Mouse (Mus musculus): ENCODE results near the gene Gm36210. TPM values are rescaled to one million over a fixed set of nuclear protein-coding genes. Genes with fewer than 3 reads are reported as not detected.
A peak's percentile ranks its signal among the peaks of the same experiment; 100 is the strongest.

Gene Gm36210
- total RNA-seq, 2 experiments from 2014 or later, result 0.51 to 0.62 TPM

- DNase-seq, result peak; percentile 78 to 80
Measured at GRCm38 (mm10) chr7:4922931-4923565, 16.7 kb upstream of the Gm36210 start.

DNA sequence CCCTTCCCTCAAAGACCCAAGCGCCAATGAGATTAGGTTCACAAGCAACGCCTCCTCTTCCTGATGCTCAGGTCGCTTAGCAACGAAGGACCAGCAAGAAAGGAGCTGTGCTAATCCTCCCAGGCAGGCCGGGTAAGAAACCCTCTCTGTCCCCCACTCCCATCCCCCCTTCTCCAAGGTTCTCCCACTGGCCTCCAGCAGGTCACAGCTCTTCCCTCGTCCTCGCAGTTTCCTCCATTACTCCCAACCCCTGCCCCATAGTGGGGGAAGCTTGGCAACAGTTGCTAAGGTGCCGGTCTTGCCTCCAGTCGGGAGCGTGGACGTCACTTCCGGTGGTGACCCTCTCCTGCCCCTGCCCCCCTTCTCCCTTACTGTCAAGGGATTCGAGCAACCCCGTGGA, 16.2 kb upstream of the Gm36210 start:
- peak; percentile 86 to 89 for DNase-seq

DNA sequence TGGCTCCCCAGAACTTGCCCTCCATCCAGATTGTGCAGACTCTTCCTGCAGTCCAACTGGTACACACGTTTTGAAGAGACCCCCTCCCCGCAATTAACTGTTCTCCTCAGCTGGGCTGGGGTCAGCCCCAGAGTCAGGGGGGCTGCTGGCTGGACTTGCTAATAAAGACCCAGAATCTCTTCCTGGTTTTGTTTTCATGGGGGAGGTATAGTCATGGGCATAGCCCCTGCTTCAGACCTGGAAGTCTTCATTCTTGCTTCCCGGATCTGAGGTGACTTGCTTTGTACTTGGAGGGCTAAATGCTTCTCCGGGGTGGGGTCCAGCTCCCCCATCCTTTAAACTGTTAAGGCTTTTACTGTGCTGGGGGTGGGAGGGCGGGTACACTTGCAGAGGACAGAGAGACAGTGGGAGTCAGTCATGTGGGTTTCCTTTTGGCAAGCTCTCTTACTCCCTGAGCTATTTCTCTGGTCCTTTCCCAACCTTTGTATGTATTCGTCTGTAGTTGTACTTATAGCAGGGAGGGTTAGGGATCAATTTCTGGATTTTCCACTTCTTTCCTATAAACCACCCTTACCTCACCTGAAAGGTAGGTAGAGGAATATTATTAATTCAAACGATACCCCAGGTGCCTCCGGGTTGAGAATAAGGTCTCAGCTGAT, 15.6 kb upstream of the Gm36210 start, which contains the start of gene Nat14:
Gene Nat14, plus strand, starts transcription at position 205 of the 659 bp plus-strand sequence.
- no peak for DNase-seq

GRCm38 (mm10) chr7:4920976-4921823, 14.9 kb upstream of the Gm36210 start:
- DNase-seq, result no peak

DNA sequence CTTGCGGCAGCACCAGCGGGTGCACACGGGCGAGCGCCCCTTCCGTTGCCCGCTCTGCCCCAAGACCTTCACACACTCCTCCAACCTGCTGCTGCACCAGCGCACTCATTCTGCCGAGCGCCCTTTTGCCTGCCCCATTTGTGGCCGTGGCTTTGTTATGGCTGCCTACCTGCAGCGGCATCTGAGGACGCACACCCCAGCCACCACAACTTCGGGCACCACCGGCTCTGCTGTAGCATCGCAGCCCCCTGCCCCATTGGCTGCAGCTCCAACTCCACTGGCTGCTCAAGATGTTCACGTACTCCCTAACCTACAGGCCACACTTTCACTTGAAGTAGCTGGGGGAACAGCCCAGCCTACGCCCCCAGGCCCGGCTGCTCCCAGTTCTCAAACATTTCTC, 14.2 kb upstream of the Gm36210 start:
- DNase-seq, result no peak

- no peak for DNase-seq
Measured at GRCm38 (mm10) chr7:4919971-4920370, 13.7 kb upstream of the Gm36210 start.

- DNase-seq, result no peak
Measured at GRCm38 (mm10) chr7:4919096-4919495, 12.8 kb upstream of the Gm36210 start.

DNA sequence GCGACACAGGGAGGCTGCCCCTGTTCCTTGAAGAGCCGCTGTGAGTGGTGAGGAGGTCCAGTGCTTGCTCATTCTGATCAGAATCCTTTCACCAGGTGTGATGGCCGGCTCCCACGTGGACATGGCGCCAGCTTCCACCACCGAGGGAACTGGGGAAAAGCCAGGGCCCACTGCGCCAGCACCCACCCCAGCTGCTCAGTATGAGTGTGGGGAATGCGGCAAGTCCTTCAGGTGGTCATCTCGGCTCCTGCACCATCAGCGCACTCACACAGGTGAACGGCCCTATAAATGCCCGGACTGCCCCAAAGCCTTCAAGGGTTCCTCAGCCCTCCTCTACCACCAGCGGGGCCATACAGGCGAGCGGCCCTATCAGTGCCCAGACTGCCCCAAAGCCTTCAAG, 12.4 kb upstream of the Gm36210 start:
- no peak for DNase-seq

DNA sequence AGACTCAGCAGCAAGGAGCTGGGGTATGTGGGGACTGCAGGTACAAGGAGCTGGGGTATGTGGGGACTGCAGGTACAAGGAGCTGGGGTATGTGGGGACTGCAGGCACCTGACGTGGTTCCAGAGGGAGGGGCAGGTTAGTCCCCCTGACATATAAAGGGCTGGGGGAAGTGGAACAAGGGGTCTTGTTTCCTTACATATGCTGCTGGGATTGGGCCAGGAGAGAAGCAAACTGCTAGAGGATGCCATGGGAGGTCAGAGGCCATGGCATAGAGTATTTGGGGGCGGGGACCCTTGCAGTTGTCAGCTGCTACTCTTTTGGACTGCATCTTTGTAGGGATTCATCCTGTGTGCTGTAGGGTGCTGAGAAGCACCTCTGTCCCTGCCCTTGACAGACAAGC, 11.2 kb upstream of the Gm36210 start:
- no peak for DNase-seq

- no peak for DNase-seq
Measured at GRCm38 (mm10) chr7:4915669-4916416, 9.5 kb upstream of the Gm36210 start.

GRCm38 (mm10) chr7:4915007-4915665, 8.8 kb upstream of the Gm36210 start, which contains the start of gene Zfp628:
Gene Zfp628 (plus strand): TSS chr7:4915217.
- peak; percentile 94 to 95 for DNase-seq

DNA sequence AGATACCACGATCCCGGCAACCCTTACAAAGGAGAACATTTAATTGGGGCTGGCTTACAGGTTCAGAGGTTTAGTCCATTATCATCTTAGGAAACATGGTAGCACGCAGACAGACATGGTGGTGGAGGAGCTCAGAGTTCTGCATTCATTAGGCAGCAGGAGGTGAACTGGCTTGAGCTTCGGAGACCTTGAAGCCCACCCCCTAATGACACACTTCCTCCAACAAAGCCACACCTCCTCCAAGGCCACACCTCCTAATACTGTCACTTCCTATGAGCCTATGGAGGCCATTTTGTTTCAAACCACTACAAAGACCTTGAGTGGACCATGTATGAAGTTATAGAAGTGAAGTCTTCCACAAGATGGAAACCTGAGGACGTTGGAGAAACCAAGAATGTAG, 5.9 kb upstream of the Gm36210 start:
- DNase-seq, result no peak

DNA sequence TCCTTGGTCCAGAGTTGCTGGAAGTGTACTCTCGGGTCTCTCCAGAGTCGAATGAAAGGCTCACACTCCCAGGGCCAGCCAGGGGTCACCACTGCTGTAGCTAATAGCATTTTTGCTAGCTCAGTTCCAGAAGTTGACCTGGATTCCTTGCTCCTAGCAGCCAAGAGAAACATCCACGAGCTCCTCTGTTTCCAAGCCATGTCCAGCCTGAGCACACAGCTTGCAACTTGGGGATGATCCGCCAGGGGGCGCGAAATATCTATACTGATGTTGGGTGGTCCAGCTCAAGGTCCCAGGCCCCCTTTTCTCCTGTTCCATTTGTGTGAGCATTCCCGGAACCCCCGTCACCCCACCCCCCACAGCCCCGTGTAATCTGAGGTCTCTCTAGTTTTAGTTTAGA, 5.2 kb upstream of the Gm36210 start:
- no peak for DNase-seq

DNA sequence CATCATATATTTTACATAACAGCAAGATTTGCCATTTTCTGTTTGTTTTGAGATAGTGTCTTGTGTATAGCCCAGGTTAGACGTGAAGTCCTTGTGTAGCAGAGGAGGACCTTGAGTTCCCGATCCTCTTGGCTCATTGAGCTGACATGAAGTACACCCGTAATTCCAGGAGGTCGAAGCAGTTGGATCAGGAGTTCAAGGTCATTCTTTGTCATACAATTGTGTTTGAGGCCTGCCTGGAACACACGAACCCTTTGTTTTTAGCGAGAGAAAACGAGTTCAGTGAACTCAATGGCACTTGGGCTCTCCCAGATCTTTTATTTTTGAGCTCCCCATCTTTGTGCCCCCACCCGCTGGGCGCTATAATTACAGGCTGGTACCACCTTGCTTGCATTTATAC, 3.9 kb downstream of the Gm36210 start:
- no peak for DNase-seq

DNA sequence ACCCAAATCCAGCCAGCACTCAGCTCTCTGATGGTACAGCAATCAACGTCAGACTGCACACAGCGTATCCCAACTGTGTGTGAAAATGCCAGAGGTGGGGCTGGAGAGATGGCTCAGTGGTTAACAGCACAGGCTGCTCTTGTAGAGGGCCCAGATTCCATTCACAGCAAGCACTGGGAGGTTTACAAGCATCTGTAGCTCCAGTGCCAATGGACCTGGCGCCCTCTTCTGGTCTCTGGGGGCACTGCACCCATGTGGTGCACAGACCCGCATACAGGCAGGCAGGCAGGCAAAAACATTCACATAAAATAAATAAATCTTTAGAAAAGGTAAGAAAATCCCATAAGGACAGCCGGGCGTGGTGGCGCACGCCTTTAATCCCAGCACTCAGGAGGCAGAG, 5.1 kb downstream of the Gm36210 start:
- DNase-seq, result no peak

DNA sequence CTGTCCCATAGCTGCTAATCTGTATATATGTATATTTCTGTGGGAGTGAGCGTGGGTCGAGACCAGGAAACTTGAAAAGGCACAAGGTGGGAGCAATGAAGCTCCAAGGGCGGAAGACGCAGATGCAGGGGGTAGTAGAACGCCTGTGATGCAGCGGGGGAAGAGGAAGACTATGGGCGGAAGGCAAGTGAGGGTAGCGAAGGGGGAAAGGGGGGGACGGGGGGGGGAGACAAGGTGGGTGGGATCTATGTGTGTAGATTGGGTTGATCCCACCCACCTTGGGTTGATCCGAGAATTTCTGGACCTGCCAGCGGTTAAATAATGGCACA, 5.8 kb downstream of the Gm36210 start:
- DNase-seq, result no peak

- DNase-seq, result no peak
Measured at GRCm38 (mm10) chr7:4899649-4900522, 6.4 kb downstream of the Gm36210 start.

DNA sequence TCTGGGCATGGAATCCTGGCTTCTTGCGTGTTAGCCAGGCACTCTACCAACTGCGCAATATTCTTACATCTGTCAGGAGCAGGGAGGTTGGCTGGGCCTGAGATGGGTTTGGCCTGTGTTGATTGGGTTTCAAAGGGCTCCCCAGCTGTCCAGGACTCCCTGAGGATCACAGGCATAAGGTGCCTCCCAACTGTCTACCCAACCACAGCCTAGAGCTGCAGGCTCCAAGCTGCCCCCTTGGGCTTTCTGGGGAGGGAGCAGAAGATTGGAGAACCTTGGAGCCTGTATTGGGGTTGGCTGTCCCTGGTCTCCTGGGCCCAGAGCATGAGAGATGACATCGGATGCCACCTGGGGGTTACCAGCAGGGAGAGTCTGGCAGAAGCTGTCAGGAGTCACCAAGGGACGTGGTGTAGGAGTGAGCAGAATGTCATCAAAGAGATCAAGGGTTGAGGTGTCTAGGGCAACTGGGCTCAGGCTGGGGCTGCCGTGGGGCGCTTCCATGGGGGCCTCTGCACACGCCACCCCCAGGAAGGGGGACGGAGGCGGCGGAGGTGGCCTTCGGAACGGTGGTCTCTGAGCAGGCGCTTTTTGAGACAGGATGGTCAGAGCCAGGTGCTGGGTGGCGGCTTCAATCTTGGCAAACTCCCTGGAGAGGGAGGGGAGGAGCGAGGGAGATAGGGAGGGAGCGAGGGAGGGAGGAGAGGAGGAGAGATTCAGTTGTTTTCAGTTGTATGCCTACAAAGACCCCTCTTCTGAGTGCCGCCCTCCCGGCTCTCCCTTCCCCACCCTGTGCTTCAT, 7.3 kb downstream of the Gm36210 start:
- DNase-seq, result no peak

GRCm38 (mm10) chr7:4895186-4895585, 11.1 kb downstream of the Gm36210 start:
- no peak for DNase-seq

DNA sequence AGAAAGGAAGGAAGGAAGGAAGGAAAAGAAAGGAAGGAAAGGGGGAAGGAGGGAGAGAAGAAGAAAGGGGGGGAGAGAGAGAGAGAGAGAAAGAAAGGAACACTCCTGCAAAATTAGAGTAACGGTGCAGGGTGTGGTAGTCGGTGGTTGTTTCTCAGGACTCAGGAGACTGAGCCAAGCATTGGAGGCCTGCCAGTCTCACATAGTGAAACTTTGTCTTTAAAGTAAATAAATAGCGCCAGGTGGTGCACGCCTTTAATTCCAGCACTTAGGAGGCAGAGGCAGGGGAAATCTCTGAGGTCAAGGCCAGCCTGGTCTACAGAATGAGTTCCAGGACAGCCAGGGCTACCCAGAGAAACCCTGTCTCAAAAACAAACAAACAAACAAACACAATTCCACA, 19.6 kb downstream of the Gm36210 start:
- no peak for DNase-seq
